Mouse (Mus musculus) stomach, postnatal 0 days (tissue): Measurements from ENCODE around the gene C87436. TPM values are rescaled to one million over a fixed set of nuclear protein-coding genes. Genes with fewer than 3 reads are reported as not detected.

ENCODE experiments used
- ATAC-seq: fragments of 200-750 bp; cut with Nextera tagmentation; 2 replicates; pipeline ENCODE4 v1.8.0; 2017; ENCODE audit not compliant: low FRiP score, low TSS enrichment
- DNase-seq: peaks from one replicate; pipeline ENCODE4 v3.0.0-alpha.2; 2016; ENCODE audit warnings: low spot score
- H3K27ac ChIP-seq: fragments of 300-500 bp; sonication (generic); replicated peaks from 2 replicates; pipeline ENCODE4 v1.5.1; 2014; ENCODE audit warnings: mild to moderate bottlenecking, control low read depth
- H3K27me3 ChIP-seq: fragments of 300-500 bp; sonication (generic); 2 replicates; pipeline ENCODE4 v1.6.1; 2014; ENCODE audit warnings: low read length; ENCODE audit not compliant: control insufficient read depth, insufficient read depth
- H3K36me3 ChIP-seq: fragments of 300-500 bp; sonication (generic); 2 replicates; pipeline ENCODE4 v1.6.1; 2014; ENCODE audit warnings: low read length, mixed read lengths; ENCODE audit not compliant: control insufficient read depth, insufficient read depth
- H3K4me1 ChIP-seq: fragments of 300-500 bp; sonication (generic); replicated peaks from 2 replicates; pipeline ENCODE4 v1.6.1; 2014; ENCODE audit warnings: antibody characterized with exemption; ENCODE audit not compliant: control insufficient read depth, insufficient read depth
- H3K4me2 ChIP-seq: fragments of 300-500 bp; sonication (generic); replicated peaks from 2 replicates; pipeline ENCODE4 v1.6.1; 2014; ENCODE audit warnings: low read depth, mild to moderate bottlenecking, control low read depth, moderate library complexity
- H3K4me3 ChIP-seq: fragments of 300-500 bp; sonication (generic); 2 replicates; pipeline ENCODE4 v1.5.1; 2014; ENCODE audit warnings: low read depth, low read length, control low read depth
- H3K9ac ChIP-seq: fragments of 300-500 bp; sonication (generic); 2 replicates; pipeline ENCODE4 v1.6.1; 2014; ENCODE audit warnings: mild to moderate bottlenecking, low read length, control low read depth, mixed read lengths
- H3K9me3 ChIP-seq: fragments of 300-500 bp; sonication (generic); 2 replicates; pipeline ENCODE4 v1.6.1; 2016; ENCODE audit warnings: low read length; ENCODE audit not compliant: control insufficient read depth
- CTCF ChIP-seq: IDR thresholded peaks from 2 replicates; pipeline ENCODE4 v1.5.1; 2016; ENCODE audit warnings: antibody characterized with exemption, low read depth, mild to moderate bottlenecking, moderate library complexity
- EP300 ChIP-seq: optimal IDR thresholded peaks from 2 replicates; pipeline ENCODE3; 2016; ENCODE audit warnings: antibody characterized with exemption
- WGBS: fragments of 180-500 bp; shearing (Covaris S2); extraction: QIAGEN DNeasy Blood & Tissue Kit; methylation state at CpG from one replicate; pipeline ENCODE4 v1.1.7; 2014; 5-methylcytosine and 5-hydroxymethylcytosine counted together
- polyA plus RNA-seq: library from polyadenylated mRNA; unstranded; fragments of >200 nt; fragmentation: Nextera tagmentation; extraction: Ambion mirVana; gene quantifications from 2 replicates; pipeline ENCODE4 v1.2.1, GENCODE M21; 2015

C87436 gene
- polyA plus RNA-seq, 1 experiment from 2014 or later: 16.4 TPM

GRCm38 (mm10) chr6:86395969-86396368 lies 42.2 kb upstream of the C87436 start:
- TF ChIP-seq EP300: no peak
- TF ChIP-seq CTCF: no peak
- WGBS: 24% methylated on average over 10 of the region's 10 CpGs
- H3K4me3 ChIP-seq: peak overlapping the region; percentile 94
- peak overlapping the region; percentile 65 for H3K4me2 ChIP-seq
- no peak for DNase-seq
- H3K9ac ChIP-seq: peak overlapping the region; percentile 89
- H3K27me3 ChIP-seq: no peaks in the 10 kb centered on the region
- peak overlapping the region; percentile 94 for H3K27ac ChIP-seq
- ATAC-seq: no peak
- H3K9me3 ChIP-seq: no peaks in the 10 kb centered on the region
- H3K36me3 ChIP-seq: peaks cover 5% of the 10 kb centered on the region; the same call in 1 of the 2 replicates
- H3K4me1 ChIP-seq: no peaks in the 10 kb centered on the region

DNA sequence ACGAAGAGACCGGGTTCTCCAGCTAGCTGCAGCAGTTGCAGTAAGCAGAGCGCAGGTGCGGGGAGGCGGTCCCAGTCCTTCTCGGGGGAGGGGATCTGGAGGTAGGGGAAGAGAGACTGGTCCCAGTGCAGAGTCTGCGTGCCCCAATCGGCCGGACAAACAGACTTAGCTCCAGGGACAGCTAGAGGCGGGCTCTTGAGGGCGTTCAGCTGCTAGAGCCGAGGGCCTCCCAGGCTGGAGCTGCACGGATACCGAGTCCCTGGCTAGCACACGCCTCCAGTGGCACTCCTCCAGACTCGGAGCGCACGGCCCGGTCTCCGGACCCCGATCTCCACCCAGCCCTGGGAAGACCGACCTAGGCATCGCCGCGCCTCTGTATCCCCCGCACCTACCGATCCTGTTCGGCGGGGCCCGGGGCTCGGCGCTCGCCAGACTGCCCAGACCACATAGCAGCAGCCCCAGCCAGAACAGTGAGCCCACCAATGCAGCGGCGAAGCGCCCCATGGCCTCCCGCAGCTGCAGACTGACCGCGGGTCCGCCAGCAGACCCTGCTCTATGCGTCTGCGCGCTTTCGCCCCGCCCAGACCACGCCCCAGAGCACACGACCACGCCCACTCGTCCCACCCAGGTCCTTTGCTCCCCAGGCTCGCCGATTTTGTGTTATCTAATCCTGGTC lies 41.5 kb upstream of the C87436 start, which contains the start of gene Pcyox1:
TSS of gene Pcyox1 (minus strand) at position 574 of the 676 bp plus-strand sequence.
- DNase-seq (peak; percentile 90), ATAC-seq (peak; percentile 87)
- Histone ChIP-seq H3K9me3 (no peaks in the 10 kb centered on the region), H3K9ac (peak within 1 kb of the TSS; percentile 89), H3K4me3 (peak within 1 kb of the TSS; percentile 94), H3K27ac (peak within 1 kb of the TSS; percentile 94), H3K36me3 (peaks cover 2% of the 10 kb centered on the region; the same call in 1 of the 2 replicates), H3K4me2 (peak within 1 kb of the TSS; percentile 65), H3K4me1 (no peaks in the 10 kb centered on the region), H3K27me3 (no peaks in the 10 kb centered on the region)
- TF ChIP-seq EP300 (no peak), CTCF (no peak)
- under 1% methylated on average over 51 of the region's 51 CpGs for WGBS

GRCm38 (mm10) chr6:86397257-86397980 lies 40.8 kb upstream of the C87436 start:
- Histone ChIP-seq H3K4me1 (no peaks in the 10 kb centered on the region), H3K4me2 (peak overlapping the region; percentile 65), H3K27me3 (no peaks in the 10 kb centered on the region), H3K36me3 (no peaks in the 10 kb centered on the region), H3K4me3 (peak overlapping the region; percentile 94), H3K9me3 (no peaks in the 10 kb centered on the region), H3K27ac (peak overlapping the region; percentile 94), H3K9ac (peak overlapping the region; percentile 89)
- no peak; the same call in none of the 2 replicates for ATAC-seq
- DNase-seq: no peak
- TF ChIP-seq EP300: no peak
- no peak; the same call in 1 of the 2 replicates for TF ChIP-seq CTCF
- WGBS: 4% methylated on average over 14 of the region's 14 CpGs

- ATAC-seq: no peak
- WGBS: 84% methylated on average over 2 of the region's 2 CpGs
- no peak overlapping the region for H3K4me2 ChIP-seq
Observed at GRCm38 (mm10) chr6:86398986-86399385, 39.2 kb upstream of the C87436 start.

GRCm38 (mm10) chr6:86399995-86400394 lies 38.2 kb upstream of the C87436 start:
- 63% methylated on average over 2 of the region's 2 CpGs for WGBS
- DNase-seq: peak; percentile 39
- Histone ChIP-seq H3K27ac (peak overlapping the region; percentile 40; the same call in 1 of the 2 replicates), H3K9me3 (no peaks in the 10 kb centered on the region), H3K4me3 (no peak overlapping the region), H3K4me1 (no peaks in the 10 kb centered on the region), H3K4me2 (no peak overlapping the region), H3K9ac (no peak overlapping the region), H3K36me3 (no peaks in the 10 kb centered on the region), H3K27me3 (no peaks in the 10 kb centered on the region)
- ATAC-seq: peak; percentile 52; the same call in 1 of the 2 replicates
- no peak for TF ChIP-seq EP300
- TF ChIP-seq CTCF: no peak

More at GRCm38 (mm10) chr6:86398986-86399385, 39.2 kb upstream of the C87436 start:
- H3K9ac ChIP-seq: no peak overlapping the region
- H3K27ac ChIP-seq: no peak overlapping the region
- H3K4me1 ChIP-seq: no peaks in the 10 kb centered on the region
- H3K4me3 ChIP-seq: no peak overlapping the region
- DNase-seq: no peak
- H3K9me3 ChIP-seq: no peaks in the 10 kb centered on the region
- no peak for TF ChIP-seq EP300
- TF ChIP-seq CTCF: no peak
- no peaks in the 10 kb centered on the region for H3K36me3 ChIP-seq
- H3K27me3 ChIP-seq: no peaks in the 10 kb centered on the region

GRCm38 (mm10) chr6:86400972-86401371 lies 37.2 kb upstream of the C87436 start:
- no peaks in the 10 kb centered on the region for H3K9me3 ChIP-seq
- H3K4me1 ChIP-seq: no peaks in the 10 kb centered on the region
- ATAC-seq: peak; percentile 58
- no peak overlapping the region; the same call in 1 of the 2 replicates for H3K9ac ChIP-seq
- no peaks in the 10 kb centered on the region for H3K27me3 ChIP-seq
- 2% methylated on average over 9 of the region's 9 CpGs for WGBS
- H3K27ac ChIP-seq: 0 out of 2 replicates have a peak overlapping the region, but pooled peaks have one; percentile 41
- H3K4me2 ChIP-seq: peak overlapping the region; percentile 46
- H3K4me3 ChIP-seq: no peak overlapping the region
- DNase-seq: peak; percentile 81
- TF ChIP-seq EP300 (peak; percentile 49), CTCF (peak; percentile 82)
- H3K36me3 ChIP-seq: no peaks in the 10 kb centered on the region
